Mouse (Mus musculus): Measurements from ENCODE around the gene Itk. TPM values are rescaled to one million over a fixed set of nuclear protein-coding genes. Genes with fewer than 3 reads are reported as not detected.

The Itk gene
- polyA plus RNA-seq, 1 experiment from 2014 or later, result not detected

DNA sequence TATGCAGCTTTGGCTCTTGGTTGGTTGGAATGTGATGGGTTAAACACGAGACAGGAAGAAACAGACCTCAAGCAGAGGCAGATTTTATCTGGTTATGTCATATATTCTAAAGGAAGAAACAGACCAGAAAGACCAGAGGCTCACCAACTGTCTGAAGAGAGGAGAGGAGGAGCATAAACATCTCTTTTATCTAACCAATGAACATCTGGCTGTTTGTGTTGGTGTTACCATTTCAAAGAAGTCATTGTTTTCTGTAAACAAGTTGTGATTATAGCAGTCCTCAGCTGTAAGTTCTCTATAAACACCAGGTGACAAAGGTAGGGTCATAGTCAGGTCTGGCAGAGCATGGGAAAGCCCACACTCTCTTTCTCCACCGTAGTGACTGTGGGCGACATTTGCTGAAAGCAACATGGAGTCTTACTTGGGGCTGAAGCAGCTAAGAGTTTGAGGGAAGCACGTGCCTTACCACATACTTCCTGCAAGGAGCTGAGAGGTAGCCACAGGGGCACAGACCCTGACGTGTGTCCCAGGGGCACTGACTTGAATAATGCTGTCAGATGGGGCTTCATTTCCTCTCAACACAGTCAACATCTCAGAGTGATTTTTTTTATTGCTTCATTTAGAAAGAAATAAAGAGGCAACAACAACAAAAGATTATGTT lies 45.3 kb downstream of the Itk start:
- Histone ChIP-seq H3K9ac (replicated peaks) (no peak overlapping the region), H3K9me3 (no peaks in the 10 kb centered on the region), H3K36me3 (no peaks in the 10 kb centered on the region), H3K27me3 (no peaks in the 10 kb centered on the region), H3K4me2 (replicated peaks) (no peak overlapping the region), H3K4me3 (no peak overlapping the region), H3K27ac (replicated peaks) (no peak overlapping the region), H3K4me1 (no peaks in the 10 kb centered on the region)
- WGBS, result 76% methylated on average over 5 of the region's 5 CpGs
- ATAC-seq (replicated peaks), result no peak

GRCm38 (mm10) chr11:46341960-46342359 lies 47.4 kb downstream of the Itk start:
- WGBS, result 94% methylated on average over 4 of the region's 4 CpGs
- Histone ChIP-seq H3K4me3 (no peak overlapping the region), H3K4me2 (replicated peaks) (no peak overlapping the region), H3K9ac (replicated peaks) (no peak overlapping the region), H3K36me3 (no peaks in the 10 kb centered on the region), H3K4me1 (no peaks in the 10 kb centered on the region), H3K27me3 (no peaks in the 10 kb centered on the region), H3K27ac (replicated peaks) (no peak overlapping the region), H3K9me3 (no peaks in the 10 kb centered on the region)
- ATAC-seq (replicated peaks), result no peak

- no peak overlapping the region for H3K4me3 ChIP-seq
- H3K9me3 ChIP-seq, result no peaks in the 10 kb centered on the region
- H3K9ac ChIP-seq (replicated peaks), result no peak overlapping the region
- ATAC-seq (replicated peaks), result no peak
- no peaks in the 10 kb centered on the region for H3K4me1 ChIP-seq
- no peaks in the 10 kb centered on the region for H3K27me3 ChIP-seq
- no peaks in the 10 kb centered on the region for H3K36me3 ChIP-seq
- H3K27ac ChIP-seq (replicated peaks), result no peak overlapping the region
- no peak overlapping the region for H3K4me2 ChIP-seq (replicated peaks)
- 93% methylated on average over 5 of the region's 5 CpGs for WGBS
Measured at GRCm38 (mm10) chr11:46336020-46336419, 53.3 kb downstream of the Itk start.

GRCm38 (mm10) chr11:46332217-46332616 lies 57.1 kb downstream of the Itk start:
- H3K27me3 ChIP-seq, result no peaks in the 10 kb centered on the region
- ATAC-seq (replicated peaks), result no peak
- 95% methylated on average over 8 of the region's 8 CpGs for WGBS

DNA sequence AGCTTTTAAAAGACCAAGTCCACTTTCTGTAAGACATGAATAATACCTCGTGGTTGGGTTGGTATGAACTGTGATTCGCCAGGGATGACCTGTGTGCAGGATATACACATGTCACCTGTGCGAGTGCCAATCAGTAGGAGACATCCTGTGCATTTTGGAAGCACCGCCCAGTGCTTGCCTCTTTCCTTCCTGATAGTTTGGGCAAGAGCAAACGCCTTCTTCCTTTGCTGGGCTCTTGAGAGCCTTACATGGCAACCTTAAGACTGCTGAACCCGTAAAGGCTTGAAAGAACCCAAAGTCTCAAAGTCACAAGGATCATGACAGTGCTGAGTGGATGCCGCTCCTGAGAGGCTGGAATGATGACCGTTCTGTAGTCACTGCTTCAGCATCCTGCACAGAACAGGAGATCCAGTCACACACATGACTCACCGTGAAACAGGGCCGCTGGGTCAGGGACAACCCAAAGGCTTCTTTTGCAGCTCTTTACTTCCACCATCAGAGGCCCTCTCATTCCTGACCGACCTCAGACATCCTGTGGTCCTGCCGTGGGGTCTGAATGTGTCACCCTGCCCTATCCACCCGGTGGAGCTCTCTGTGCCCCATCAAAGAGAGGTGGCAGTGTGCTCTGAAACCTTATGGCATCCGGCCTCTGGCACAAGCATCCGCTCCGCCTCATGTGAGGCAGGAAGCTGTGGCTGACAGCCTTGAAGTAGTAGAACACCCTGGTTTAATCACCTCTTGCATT lies 62.9 kb downstream of the Itk start:
- Histone ChIP-seq H3K4me2 (replicated peaks) (no peak overlapping the region), H3K9ac (replicated peaks) (no peak overlapping the region), H3K27ac (replicated peaks) (no peak overlapping the region), H3K36me3 (no peaks in the 10 kb centered on the region), H3K27me3 (no peaks in the 10 kb centered on the region), H3K9me3 (no peaks in the 10 kb centered on the region), H3K4me1 (no peaks in the 10 kb centered on the region), H3K4me3 (no peak overlapping the region)
- 90% methylated on average over 16 of the region's 16 CpGs for WGBS
- ATAC-seq (replicated peaks), result no peak

More at GRCm38 (mm10) chr11:46332217-46332616, 57.1 kb downstream of the Itk start:
- H3K36me3 ChIP-seq, result no peaks in the 10 kb centered on the region
- H3K4me3 ChIP-seq, result no peak overlapping the region
- no peak overlapping the region for H3K4me2 ChIP-seq (replicated peaks)
- no peaks in the 10 kb centered on the region for H3K4me1 ChIP-seq
- no peak overlapping the region for H3K27ac ChIP-seq (replicated peaks)
- no peaks in the 10 kb centered on the region for H3K9me3 ChIP-seq
- no peak overlapping the region for H3K9ac ChIP-seq (replicated peaks)

- H3K4me2 ChIP-seq (replicated peaks), result no peak overlapping the region
- H3K27ac ChIP-seq (replicated peaks), result no peak overlapping the region
- no peaks in the 10 kb centered on the region for H3K9me3 ChIP-seq
- H3K4me3 ChIP-seq, result no peak overlapping the region
- no peak overlapping the region for H3K9ac ChIP-seq (replicated peaks)
- no peaks in the 10 kb centered on the region for H3K36me3 ChIP-seq
- no peaks in the 10 kb centered on the region for H3K27me3 ChIP-seq
- no peak for ATAC-seq (replicated peaks)
- 83% methylated on average over 7 of the region's 7 CpGs for WGBS
- no peaks in the 10 kb centered on the region for H3K4me1 ChIP-seq
Measured at GRCm38 (mm10) chr11:46321559-46321958, 67.8 kb downstream of the Itk start.

GRCm38 (mm10) chr11:46314534-46314933 lies 74.8 kb downstream of the Itk start:
- Histone ChIP-seq H3K27ac (replicated peaks) (no peak overlapping the region), H3K27me3 (no peaks in the 10 kb centered on the region), H3K4me3 (no peak overlapping the region), H3K9ac (replicated peaks) (no peak overlapping the region), H3K4me1 (peaks cover 24% of the 10 kb centered on the region), H3K9me3 (no peaks in the 10 kb centered on the region), H3K36me3 (no peaks in the 10 kb centered on the region), H3K4me2 (replicated peaks) (no peak overlapping the region)
- WGBS, result 53% methylated on average over 7 of the region's 7 CpGs
- no peak for ATAC-seq (replicated peaks)

- 85% methylated on average over 6 of the region's 6 CpGs for whole genome bisulfite sequencing
- no peaks in the 10 kb centered on the region for H3K36me3 ChIP-seq
Measured at GRCm38 (mm10) chr11:46313851-46314250, 75.5 kb downstream of the Itk start.

DNA sequence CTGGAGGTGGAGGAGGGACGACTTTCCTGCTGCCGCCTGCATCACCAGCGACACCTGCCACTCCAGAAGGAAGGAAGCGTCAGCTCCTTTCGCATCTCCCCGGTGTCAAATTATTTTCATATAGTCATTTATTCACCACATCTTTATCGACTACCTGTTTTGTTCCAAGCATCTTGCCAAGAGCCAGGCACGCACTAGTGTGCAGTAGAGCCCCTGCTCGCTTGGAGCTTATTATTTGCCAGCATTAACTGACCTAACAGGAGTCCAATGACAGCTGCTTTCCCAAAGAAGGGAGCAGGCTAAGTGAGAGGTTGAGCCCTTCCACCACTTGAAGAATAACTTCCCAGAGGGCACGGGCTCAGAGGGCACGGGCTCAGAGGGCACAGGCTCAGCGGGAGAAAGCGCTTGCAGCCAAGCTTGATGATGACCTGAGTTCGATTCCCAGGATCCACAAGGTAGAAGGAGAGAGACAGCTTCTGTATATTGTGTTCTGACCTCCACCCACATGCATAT lies 76.7 kb downstream of the Itk start, which contains the start of gene Cyfip2:
TSS of gene Cyfip2 (minus strand) at position 337 of the 513 bp plus-strand sequence.
- peak within 1 kb of the TSS; percentile 78 for H3K4me2 ChIP-seq (replicated peaks)
- ATAC-seq (replicated peaks), result peak; percentile 35
- no peaks in the 10 kb centered on the region for H3K9me3 ChIP-seq
- no peaks in the 10 kb centered on the region for H3K36me3 ChIP-seq
- no peaks in the 10 kb centered on the region for H3K27me3 ChIP-seq
- H3K9ac ChIP-seq (replicated peaks), result peak within 1 kb of the TSS; percentile 95
- 7% methylated on average over 14 of the region's 14 CpGs for WGBS
- peaks cover 35% of the 10 kb centered on the region for H3K4me1 ChIP-seq
- H3K27ac ChIP-seq (replicated peaks), result peak within 1 kb of the TSS; percentile 90
- peak within 1 kb of the TSS; percentile 82 for H3K4me3 ChIP-seq

More at GRCm38 (mm10) chr11:46313851-46314250, 75.5 kb downstream of the Itk start:
- ATAC-seq (replicated peaks), result no peak
- peaks cover 31% of the 10 kb centered on the region for H3K4me1 ChIP-seq
- no peak overlapping the region for H3K27ac ChIP-seq (replicated peaks)
- no peaks in the 10 kb centered on the region for H3K9me3 ChIP-seq
- no peak overlapping the region for H3K4me3 ChIP-seq
- H3K27me3 ChIP-seq, result no peaks in the 10 kb centered on the region
- no peak overlapping the region for H3K9ac ChIP-seq (replicated peaks)
- no peak overlapping the region for H3K4me2 ChIP-seq (replicated peaks)

GRCm38 (mm10) chr11:46311703-46312522 lies 77.4 kb downstream of the Itk start:
- WGBS, result under 1% methylated on average over 71 of the region's 71 CpGs
- H3K4me1 ChIP-seq, result peaks cover 35% of the 10 kb centered on the region
- no peaks in the 10 kb centered on the region for H3K27me3 ChIP-seq
- H3K4me3 ChIP-seq, result peak overlapping the region; percentile 82
- peak; percentile 90 for ATAC-seq (replicated peaks)
- H3K27ac ChIP-seq (replicated peaks), result peak overlapping the region; percentile 90
- no peaks in the 10 kb centered on the region for H3K36me3 ChIP-seq
- H3K9me3 ChIP-seq, result no peaks in the 10 kb centered on the region
- H3K4me2 ChIP-seq (replicated peaks), result peak overlapping the region; percentile 78
- H3K9ac ChIP-seq (replicated peaks), result peak overlapping the region; percentile 95

DNA sequence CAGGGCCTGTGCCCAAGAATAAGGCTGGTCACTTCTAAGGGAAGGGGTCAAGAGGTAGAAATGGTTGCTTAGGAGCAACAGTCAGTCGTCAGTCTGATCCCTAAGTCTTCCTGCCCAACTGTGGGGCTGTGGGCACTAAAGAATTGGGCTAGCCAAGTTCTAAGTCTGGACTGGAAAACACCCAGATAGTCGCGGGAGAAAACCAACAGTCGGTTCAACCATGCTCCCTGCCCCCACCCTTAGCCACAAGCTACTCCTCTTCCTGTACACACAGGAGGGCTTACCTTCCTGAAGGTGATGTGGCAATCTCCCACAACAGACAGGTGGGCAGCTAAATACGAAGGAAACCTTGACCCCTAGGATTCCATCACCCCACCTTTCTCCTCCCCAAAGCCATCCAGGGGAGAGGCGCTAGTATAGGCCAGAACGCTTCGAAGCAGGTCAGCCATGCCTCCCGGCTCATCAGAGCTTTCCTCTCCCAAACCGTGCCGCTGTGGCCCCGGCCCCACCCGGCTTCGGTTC lies 78.1 kb downstream of the Itk start:
- no peaks in the 10 kb centered on the region for H3K36me3 ChIP-seq
- H3K9ac ChIP-seq (replicated peaks), result peak overlapping the region; percentile 95
- H3K4me2 ChIP-seq (replicated peaks), result peak overlapping the region; percentile 78
- no peaks in the 10 kb centered on the region for H3K27me3 ChIP-seq
- peak overlapping the region; percentile 82 for H3K4me3 ChIP-seq
- ATAC-seq (replicated peaks), result peak; percentile 8; the same call in 1 of the 2 replicates
- peak overlapping the region; percentile 90 for H3K27ac ChIP-seq (replicated peaks)
- peaks cover 35% of the 10 kb centered on the region for H3K4me1 ChIP-seq
- H3K9me3 ChIP-seq, result no peaks in the 10 kb centered on the region
- WGBS, result 1% methylated on average over 14 of the region's 14 CpGs

Measured in forebrain, embryonic 15.5 days (tissue).